Mouse (Mus musculus) forebrain, embryonic 16.5 days (tissue): ENCODE results near the gene Clmn. TPM values are rescaled to one million over a fixed set of nuclear protein-coding genes. Genes with fewer than 3 reads are reported as not detected.

Source experiments
- ATAC-seq: fragments of 200-750 bp; cut with Nextera tagmentation; 2 replicates; pipeline ENCODE4 v1.8.0; 2017; ENCODE audit warnings: mild to moderate bottlenecking, moderate library complexity
- H3K27ac ChIP-seq: fragments of 300-500 bp; sonication (generic); 2 replicates; pipeline ENCODE4 v1.5.1; 2014; ENCODE audit warnings: low read length, control low read depth
- H3K27me3 ChIP-seq: fragments of 300-500 bp; sonication (generic); replicated peaks from 2 replicates; pipeline ENCODE4 v1.6.1; 2014; ENCODE audit warnings: low read length; ENCODE audit not compliant: control insufficient read depth, insufficient read depth
- H3K36me3 ChIP-seq: fragments of 300-500 bp; sonication (generic); 2 replicates; pipeline ENCODE4 v1.6.1; 2014; ENCODE audit not compliant: control insufficient read depth, insufficient read depth
- H3K4me1 ChIP-seq: fragments of 300-500 bp; sonication (generic); replicated peaks from 2 replicates; pipeline ENCODE4 v1.6.1; 2014; ENCODE audit warnings: low read length; ENCODE audit not compliant: control insufficient read depth, insufficient read depth
- H3K4me2 ChIP-seq: fragments of 300-500 bp; sonication (generic); 2 replicates; pipeline ENCODE4 v1.6.1; 2014; ENCODE audit warnings: mild to moderate bottlenecking, low read length, control low read depth
- H3K4me3 ChIP-seq: fragments of 300-500 bp; sonication (generic); replicated peaks from 2 replicates; pipeline ENCODE4 v1.5.1; 2014; ENCODE audit warnings: mild to moderate bottlenecking, low read length, control low read depth
- H3K9ac ChIP-seq: fragments of 300-500 bp; sonication (generic); replicated peaks from 2 replicates; pipeline ENCODE4 v1.6.1; 2014; ENCODE audit warnings: low read depth, low read length, control low read depth
- H3K9me3 ChIP-seq: fragments of 300-500 bp; sonication (generic); 2 replicates; pipeline ENCODE4 v1.6.1; 2016; ENCODE audit warnings: low read length; ENCODE audit not compliant: control insufficient read depth
- WGBS: fragments of 180-500 bp; shearing (Covaris S2); extraction: QIAGEN DNeasy Blood & Tissue Kit; methylation state at CpG from one replicate; pipeline ENCODE4 v1.1.7; 2014; 5-methylcytosine and 5-hydroxymethylcytosine counted together
- polyA plus RNA-seq: library from polyadenylated mRNA; unstranded; fragments of >200 nt; fragmentation: Nextera tagmentation; extraction: Ambion mirVana; gene quantifications from 2 replicates; pipeline ENCODE4 v1.2.1, GENCODE M21; 2015

The Clmn gene
- polyA plus RNA-seq, 1 experiment from 2014 or later, result 0.71 TPM

GRCm38 (mm10) chr12:104748946-104749345 lies 115.9 kb downstream of the Clmn start:
- 92% methylated on average over 2 of the region's 2 CpGs for WGBS
- Histone ChIP-seq H3K4me2 (no peak overlapping the region), H3K27me3 (no peaks in the 10 kb centered on the region), H3K36me3 (no peaks in the 10 kb centered on the region), H3K9ac (no peak overlapping the region), H3K27ac (no peak overlapping the region), H3K9me3 (no peaks in the 10 kb centered on the region), H3K4me3 (no peak overlapping the region), H3K4me1 (peaks cover 40% of the 10 kb centered on the region)
- no peak for ATAC-seq

DNA sequence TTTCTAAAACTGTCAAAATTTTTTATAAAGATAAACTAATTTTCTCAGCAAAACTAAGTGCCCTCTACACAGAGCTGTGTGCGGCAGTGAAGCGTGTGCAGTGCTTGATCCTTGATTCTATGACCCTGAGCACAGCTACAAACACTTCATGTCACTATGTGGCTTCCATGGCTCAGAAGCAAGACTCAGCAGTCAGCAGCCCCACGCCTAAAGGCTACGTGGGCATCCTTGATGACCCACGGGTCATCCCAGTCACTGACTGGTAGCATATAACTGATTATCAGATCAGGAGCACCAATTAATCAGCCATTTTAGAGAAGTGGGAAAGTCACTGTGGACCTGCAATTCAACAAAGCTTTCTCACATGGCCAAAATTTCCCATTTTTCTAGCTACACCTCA lies 117.6 kb downstream of the Clmn start:
- no peaks in the 10 kb centered on the region for H3K27me3 ChIP-seq
- H3K9me3 ChIP-seq, result no peaks in the 10 kb centered on the region
- H3K9ac ChIP-seq, result no peak overlapping the region
- H3K4me3 ChIP-seq, result no peak overlapping the region
- peaks cover 44% of the 10 kb centered on the region for H3K4me1 ChIP-seq
- 95% methylated on average over 5 of the region's 5 CpGs for WGBS
- no peak for ATAC-seq
- no peak overlapping the region for H3K4me2 ChIP-seq
- no peak overlapping the region for H3K27ac ChIP-seq
- no peaks in the 10 kb centered on the region for H3K36me3 ChIP-seq

- no peaks in the 10 kb centered on the region for H3K27me3 ChIP-seq
- no peaks in the 10 kb centered on the region for H3K36me3 ChIP-seq
- peaks cover 45% of the 10 kb centered on the region for H3K4me1 ChIP-seq
- no peak overlapping the region for H3K4me2 ChIP-seq
- ATAC-seq, result no peak
- no peak overlapping the region for H3K9ac ChIP-seq
- 97% methylated on average over 2 of the region's 2 CpGs for WGBS
- no peaks in the 10 kb centered on the region for H3K9me3 ChIP-seq
- no peak overlapping the region for H3K4me3 ChIP-seq
- H3K27ac ChIP-seq, result no peak overlapping the region
These were observed 118.3 kb downstream of the Clmn start for GRCm38 (mm10) chr12:104746601-104747000.

DNA sequence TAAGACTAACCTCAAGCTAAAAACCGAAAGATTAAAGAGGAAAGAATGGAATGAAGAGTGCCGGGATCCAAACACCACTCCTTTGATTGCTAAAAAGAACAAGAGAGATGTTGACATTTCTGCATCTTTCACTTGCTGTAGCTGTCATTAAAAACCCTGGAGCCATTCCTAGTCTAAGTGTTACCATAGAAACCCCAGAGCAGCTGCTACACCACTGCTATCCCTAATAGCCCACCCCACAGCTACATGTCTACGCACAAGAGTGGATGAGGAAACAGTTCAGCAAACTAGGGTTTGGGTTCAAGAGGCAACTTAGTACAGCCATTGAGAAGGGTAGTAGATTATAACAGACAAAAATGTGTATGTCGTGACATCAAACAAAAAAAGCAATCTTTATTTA lies 121.2 kb downstream of the Clmn start:
- peak; percentile 88 for ATAC-seq
- Histone ChIP-seq H3K36me3 (no peaks in the 10 kb centered on the region), H3K9me3 (no peaks in the 10 kb centered on the region), H3K4me2 (no peak overlapping the region), H3K27ac (no peak overlapping the region), H3K9ac (no peak overlapping the region), H3K4me3 (no peak overlapping the region), H3K4me1 (peaks cover 43% of the 10 kb centered on the region), H3K27me3 (no peaks in the 10 kb centered on the region)
- WGBS, result 28% methylated on average over 4 of the region's 4 CpGs

DNA sequence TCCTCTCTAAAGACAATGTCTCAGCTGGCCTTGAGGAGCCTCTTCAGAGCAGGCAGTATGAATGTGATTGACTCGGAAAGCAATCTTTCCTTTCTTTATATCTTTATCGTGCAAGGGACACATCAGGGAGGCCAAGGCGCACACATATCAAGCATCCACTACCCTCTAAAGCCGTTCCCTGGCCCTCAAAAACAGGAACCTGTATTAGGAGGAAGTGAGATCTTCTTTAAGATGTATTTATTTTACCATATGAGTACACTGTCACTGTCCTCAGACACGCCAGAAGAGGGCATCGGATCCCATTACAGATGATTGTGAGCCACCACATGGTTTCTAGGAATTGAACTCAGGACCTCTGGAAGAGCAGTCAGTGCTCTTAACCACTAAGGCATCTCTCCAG lies 122.6 kb downstream of the Clmn start:
- H3K36me3 ChIP-seq, result no peaks in the 10 kb centered on the region
- peaks cover 50% of the 10 kb centered on the region for H3K4me1 ChIP-seq
- no peak for ATAC-seq
- no peak overlapping the region for H3K4me3 ChIP-seq
- no peak overlapping the region for H3K9ac ChIP-seq
- no peaks in the 10 kb centered on the region for H3K9me3 ChIP-seq
- 85% methylated on average over 6 of the region's 6 CpGs for WGBS
- H3K4me2 ChIP-seq, result no peak overlapping the region
- H3K27ac ChIP-seq, result no peak overlapping the region
- H3K27me3 ChIP-seq, result no peaks in the 10 kb centered on the region

DNA sequence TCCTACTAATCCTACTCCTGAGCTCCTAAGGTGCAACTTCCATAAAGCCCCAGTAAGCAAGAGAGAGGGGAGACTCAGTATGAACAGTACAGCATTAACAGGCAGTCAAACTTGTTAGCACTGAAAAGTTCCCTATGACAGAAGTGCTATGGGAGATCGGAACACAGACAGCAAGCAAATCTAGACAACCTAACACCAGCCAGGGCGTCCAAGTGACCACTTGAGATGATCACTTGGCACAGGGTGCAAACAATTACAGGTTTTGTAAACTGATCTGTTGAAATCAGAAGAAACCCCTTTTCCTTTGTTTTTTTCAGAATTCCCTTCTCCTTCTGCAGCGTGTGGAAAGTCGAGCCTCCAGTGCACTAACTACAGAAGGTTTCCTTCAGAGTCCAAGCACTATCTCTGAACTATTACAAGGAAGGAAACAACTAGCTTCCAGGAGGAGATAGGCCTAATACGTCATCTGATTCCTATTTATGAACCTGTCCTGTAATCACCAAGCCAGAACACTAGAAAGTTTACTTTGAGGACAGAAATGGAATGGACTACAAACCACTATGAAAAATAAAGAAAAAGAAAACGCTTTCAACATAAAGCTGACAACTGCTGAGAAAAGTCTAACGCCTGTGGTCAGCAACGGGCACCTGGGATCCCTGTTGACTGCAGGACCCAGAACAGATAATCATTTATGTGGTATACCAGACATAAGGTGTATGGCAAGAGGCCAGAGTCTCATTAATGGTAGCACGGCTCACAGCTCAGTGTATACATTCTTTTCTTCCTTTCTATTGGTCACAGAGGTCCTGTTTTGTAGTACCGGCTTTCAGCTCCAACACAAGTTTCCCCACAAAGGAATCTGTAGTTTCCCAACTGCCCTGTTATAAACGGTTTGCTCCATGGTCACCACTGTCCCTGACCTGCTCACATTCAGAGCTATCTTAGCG lies 123.8 kb downstream of the Clmn start:
- no peak for ATAC-seq
- 40% methylated on average over 12 of the region's 12 CpGs for WGBS
- H3K9me3 ChIP-seq, result no peaks in the 10 kb centered on the region
- peaks cover 51% of the 10 kb centered on the region for H3K4me1 ChIP-seq
- H3K27me3 ChIP-seq, result no peaks in the 10 kb centered on the region
- H3K36me3 ChIP-seq, result no peaks in the 10 kb centered on the region
- H3K9ac ChIP-seq, result no peak overlapping the region
- H3K27ac ChIP-seq, result no peak overlapping the region; the same call in 1 of the 2 replicates
- H3K4me3 ChIP-seq, result no peak overlapping the region
- no peak overlapping the region for H3K4me2 ChIP-seq

- Histone ChIP-seq H3K27ac (no peak overlapping the region), H3K27me3 (no peaks in the 10 kb centered on the region), H3K9me3 (no peaks in the 10 kb centered on the region), H3K36me3 (no peaks in the 10 kb centered on the region), H3K4me2 (no peak overlapping the region), H3K4me3 (no peak overlapping the region), H3K9ac (no peak overlapping the region), H3K4me1 (peaks cover 51% of the 10 kb centered on the region)
- WGBS, result 14% methylated on average over 3 of the region's 3 CpGs
- ATAC-seq, result peak; percentile 24; the same call in 1 of the 2 replicates
These were observed 125.9 kb downstream of the Clmn start for GRCm38 (mm10) chr12:104738931-104739330.

- Histone ChIP-seq H3K4me3 (no peak overlapping the region), H3K9ac (no peak overlapping the region), H3K4me2 (no peak overlapping the region), H3K4me1 (peaks cover 47% of the 10 kb centered on the region), H3K9me3 (no peaks in the 10 kb centered on the region), H3K36me3 (no peaks in the 10 kb centered on the region), H3K27ac (no peak overlapping the region), H3K27me3 (no peaks in the 10 kb centered on the region)
- ATAC-seq, result no peak
- 46% methylated on average over 9 of the region's 9 CpGs for WGBS
These were observed 126.4 kb downstream of the Clmn start for GRCm38 (mm10) chr12:104738446-104738845.

- peaks cover 43% of the 10 kb centered on the region for H3K4me1 ChIP-seq
- H3K9ac ChIP-seq, result no peak overlapping the region
- no peaks in the 10 kb centered on the region for H3K9me3 ChIP-seq
- WGBS, result 36% methylated on average over 10 of the region's 10 CpGs
- peak; percentile 35; the same call in 1 of the 2 replicates for ATAC-seq
- no peak overlapping the region for H3K27ac ChIP-seq
- no peak overlapping the region for H3K4me3 ChIP-seq
- H3K27me3 ChIP-seq, result no peaks in the 10 kb centered on the region
- no peaks in the 10 kb centered on the region for H3K36me3 ChIP-seq
- H3K4me2 ChIP-seq, result no peak overlapping the region
These were observed 127.2 kb downstream of the Clmn start for GRCm38 (mm10) chr12:104737666-104738065.
